Mouse (Mus musculus) brain, embryonic 14.5 days (tissue): Measurements from ENCODE around the gene Gm44973.

Experiments used
- CTCF ChIP-seq: fragments of 200-500 bp; IDR thresholded peaks from 2 replicates; pipeline ENCODE4 v1.5.1; 2012; ENCODE audit warnings: inconsistent platforms, mild to moderate bottlenecking, moderate library complexity, borderline replicate concordance; ENCODE audit not compliant: insufficient read depth, insufficient read length; ENCODE audit errors: extremely low read depth
- POLR2A ChIP-seq: fragments of 200-500 bp; IDR thresholded peaks from 2 replicates; pipeline ENCODE4 v1.6.1; 2012; ENCODE audit warnings: mild to moderate bottlenecking, inconsistent platforms, borderline replicate concordance; ENCODE audit not compliant: poor library complexity, insufficient read depth, insufficient read length, severe bottlenecking; ENCODE audit errors: extremely low read depth

- TF ChIP-seq POLR2A = no peak
- TF ChIP-seq CTCF = no peak
These were observed 5.4 kb downstream of the Gm44973 start for GRCm38 (mm10) chr7:5020685-5021084.
